Mouse (Mus musculus) forebrain, embryonic 12.5 days (tissue): ENCODE measurements around the gene Lrrc59. TPM values are rescaled to one million over a fixed set of nuclear protein-coding genes. Genes with fewer than 3 reads are reported as not detected.
"Not testable (repeated sequence)": the region's sequence is repeated elsewhere in the genome, so short reads cannot be mapped to it uniquely, and the experiment has no call there.

Source experiments
- ATAC-seq: fragments of 200-750 bp; cut with Nextera tagmentation; 2 replicates; pipeline ENCODE4 v1.8.0; 2017; ENCODE audit warnings: moderate TSS enrichment; ENCODE audit not compliant: low FRiP score
- H3K27ac ChIP-seq: fragments of 300-500 bp; sonication (generic); 2 replicates; pipeline ENCODE4 v1.5.1; 2016; ENCODE audit warnings: mild to moderate bottlenecking
- H3K27me3 ChIP-seq: fragments of 300-500 bp; sonication (generic); 2 replicates; pipeline ENCODE4 v1.6.1; 2016; ENCODE audit warnings: mild to moderate bottlenecking
- H3K36me3 ChIP-seq: fragments of 300-500 bp; sonication (generic); replicated peaks from 2 replicates; pipeline ENCODE4 v1.6.1; 2016; ENCODE audit warnings: mild to moderate bottlenecking
- H3K4me1 ChIP-seq: fragments of 300-500 bp; sonication (generic); 2 replicates; pipeline ENCODE4 v1.6.1; 2016
- H3K4me2 ChIP-seq: fragments of 300-500 bp; sonication (generic); 2 replicates; pipeline ENCODE4 v1.6.1; 2016; ENCODE audit warnings: mild to moderate bottlenecking, moderate library complexity
- H3K4me3 ChIP-seq: fragments of 300-500 bp; sonication (generic); replicated peaks from 2 replicates; pipeline ENCODE4 v1.5.1; 2016; ENCODE audit warnings: mild to moderate bottlenecking
- H3K9ac ChIP-seq: fragments of 300-500 bp; sonication (generic); 2 replicates; pipeline ENCODE4 v1.6.1; 2016; ENCODE audit warnings: mild to moderate bottlenecking
- H3K9me3 ChIP-seq: fragments of 300-500 bp; sonication (generic); 2 replicates; pipeline ENCODE4 v1.6.1; 2016
- WGBS: fragments of 180-500 bp; shearing (Covaris S2); methylation state at CpG from one replicate; pipeline ENCODE4 v1.1.7; 2016; 5-methylcytosine and 5-hydroxymethylcytosine counted together
- polyA plus RNA-seq: library from polyadenylated mRNA; unstranded; fragments of >200 nt; fragmentation: Nextera tagmentation; extraction: Ambion mirVana; gene quantifications from 2 replicates; pipeline ENCODE4 v1.2.1, GENCODE M21; 2016

Lrrc59 gene
- polyA plus RNA-seq, 1 experiment from 2014 or later: 218 TPM

DNA sequence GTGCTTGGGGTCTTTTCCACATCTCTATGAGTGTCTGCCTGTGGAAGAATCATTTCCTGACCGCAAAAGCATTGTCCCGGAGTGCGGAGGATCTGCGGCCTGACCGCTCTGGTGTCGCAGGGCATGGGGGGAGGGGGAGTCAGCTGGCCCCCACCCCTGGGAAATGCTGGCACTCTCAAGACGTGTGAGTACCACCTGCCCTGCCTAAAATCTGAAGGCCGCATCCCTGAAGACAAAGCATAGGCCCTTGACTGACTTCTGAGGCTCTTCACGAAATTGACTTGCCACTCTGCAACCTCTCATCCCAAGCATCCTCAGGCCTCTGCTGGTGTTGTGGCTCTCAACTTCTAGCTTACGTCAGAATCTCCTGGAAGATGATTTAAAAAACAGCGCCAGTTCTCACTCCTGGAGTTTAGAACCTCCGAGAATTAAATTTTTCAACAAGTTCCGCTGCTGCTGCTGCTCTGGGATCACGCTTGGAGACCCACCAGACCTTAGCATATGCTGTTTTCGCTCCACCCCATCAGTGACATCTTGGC, 48.1 kb downstream of the Lrrc59 start:
- H3K27ac ChIP-seq: peak overlapping the region; percentile 87; the same call in 1 of the 2 replicates
- H3K9me3 ChIP-seq: no peaks in the 10 kb centered on the region
- ATAC-seq: no peak
- no peaks in the 10 kb centered on the region for H3K27me3 ChIP-seq
- H3K4me3 ChIP-seq: peak overlapping the region; percentile 83
- peaks cover 25% of the 10 kb centered on the region for H3K4me1 ChIP-seq
- no peaks in the 10 kb centered on the region for H3K36me3 ChIP-seq
- WGBS: 30% methylated on average over 15 of the region's 15 CpGs
- peak overlapping the region; percentile 77 for H3K4me2 ChIP-seq
- H3K9ac ChIP-seq: peak overlapping the region; percentile 91

DNA sequence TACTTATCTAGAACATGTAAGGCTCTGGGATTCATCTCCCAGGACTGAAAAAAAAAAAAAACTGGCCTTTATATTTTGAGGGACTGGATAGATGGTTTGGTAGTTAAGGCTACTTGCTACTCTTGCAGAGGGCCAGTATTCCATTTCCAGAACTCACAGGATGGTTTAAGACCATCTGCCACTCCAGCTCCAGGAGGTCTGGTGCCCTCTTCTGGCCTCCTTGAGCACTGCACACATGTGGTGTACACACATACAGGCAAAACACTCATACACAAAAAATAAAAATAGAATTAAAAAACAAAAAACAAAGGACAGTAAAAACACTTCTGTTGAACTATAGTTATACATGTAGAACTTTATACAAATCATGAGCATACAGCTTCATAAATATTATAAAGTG, 51.1 kb downstream of the Lrrc59 start:
- no peak for ATAC-seq
- Histone ChIP-seq H3K4me2 (no peak overlapping the region), H3K36me3 (no peaks in the 10 kb centered on the region), H3K27me3 (no peaks in the 10 kb centered on the region), H3K9ac (no peak overlapping the region), H3K9me3 (no peaks in the 10 kb centered on the region), H3K4me1 (peaks cover 17% of the 10 kb centered on the region), H3K27ac (no peak overlapping the region), H3K4me3 (no peak overlapping the region)

DNA sequence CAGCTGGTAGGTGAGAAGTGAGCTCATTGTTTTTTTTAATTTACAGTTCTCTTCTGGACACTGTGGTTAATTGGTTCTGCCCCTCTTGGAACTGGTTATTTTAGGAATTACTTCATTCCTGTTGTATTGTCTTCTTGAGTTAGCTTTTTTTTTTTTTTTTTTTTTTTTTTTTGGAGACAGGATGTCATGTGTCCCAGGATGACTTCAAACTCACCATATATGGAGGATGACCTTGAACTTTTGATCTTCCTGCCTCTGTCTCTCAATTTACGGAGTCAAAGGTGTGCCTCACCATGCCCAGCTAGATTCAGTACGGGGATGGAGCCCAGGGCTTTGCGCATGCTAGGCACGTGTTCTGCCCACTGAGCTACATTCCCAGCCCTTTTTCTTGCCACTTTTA, 52.1 kb downstream of the Lrrc59 start:
- no peak overlapping the region for H3K9ac ChIP-seq
- no peaks in the 10 kb centered on the region for H3K27me3 ChIP-seq
- H3K27ac ChIP-seq: no peak overlapping the region
- no peak for ATAC-seq
- peaks cover 7% of the 10 kb centered on the region for H3K4me1 ChIP-seq
- H3K9me3 ChIP-seq: no peaks in the 10 kb centered on the region
- no peak overlapping the region for H3K4me2 ChIP-seq
- 86% methylated on average over 4 of the region's 4 CpGs for WGBS
- H3K4me3 ChIP-seq: no peak overlapping the region
- H3K36me3 ChIP-seq: no peaks in the 10 kb centered on the region

DNA sequence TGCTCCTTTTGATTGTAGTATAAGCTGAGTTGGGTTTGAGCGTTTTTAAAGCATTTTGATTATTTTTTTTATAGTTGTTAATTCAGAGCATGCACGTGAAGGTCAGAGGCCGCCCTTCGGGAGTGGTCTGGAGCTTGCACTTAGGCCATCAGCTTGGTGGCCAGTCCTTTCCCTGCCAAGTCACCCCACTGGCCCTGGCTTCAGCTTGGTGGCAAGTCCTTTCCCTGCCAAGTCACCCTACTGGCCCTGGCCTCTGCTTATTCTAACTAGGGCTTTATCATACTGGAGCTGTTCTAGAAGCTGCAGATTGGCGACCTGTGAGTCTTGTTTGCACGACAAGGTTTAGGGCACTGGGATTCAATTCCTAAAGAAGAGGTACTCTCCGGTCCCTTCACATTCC, 52.9 kb downstream of the Lrrc59 start:
- H3K4me2 ChIP-seq: no peak overlapping the region
- peaks cover 7% of the 10 kb centered on the region for H3K4me1 ChIP-seq
- ATAC-seq: no peak
- H3K9me3 ChIP-seq: no peaks in the 10 kb centered on the region
- no peaks in the 10 kb centered on the region for H3K27me3 ChIP-seq
- no peaks in the 10 kb centered on the region for H3K36me3 ChIP-seq
- no peak overlapping the region for H3K27ac ChIP-seq
- H3K9ac ChIP-seq: no peak overlapping the region
- no peak overlapping the region for H3K4me3 ChIP-seq
- 79% methylated on average over 7 of the region's 7 CpGs for WGBS

DNA sequence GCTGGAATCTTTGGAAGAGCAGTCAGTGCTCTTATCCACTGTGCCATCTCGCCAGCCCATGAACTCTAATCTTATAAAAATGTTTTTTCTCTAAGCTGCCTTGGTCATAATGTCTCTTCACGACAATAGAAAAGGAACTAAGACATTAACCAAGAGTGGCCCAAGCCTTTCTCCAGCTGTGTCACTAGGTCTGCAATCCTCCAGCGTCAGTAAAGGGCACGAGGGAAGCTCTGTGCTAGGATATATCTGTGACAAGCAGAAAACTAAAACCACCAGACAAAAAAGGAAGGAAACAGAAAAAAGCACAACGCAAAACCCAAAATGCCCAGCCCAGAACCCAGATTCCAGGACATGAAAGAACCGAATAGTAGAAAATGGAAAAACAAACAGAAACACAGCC, 57.6 kb downstream of the Lrrc59 start:
- ATAC-seq: no peak
- WGBS: 88% methylated on average over 6 of the region's 6 CpGs
- Histone ChIP-seq H3K9ac (no peak overlapping the region), H3K36me3 (no peaks in the 10 kb centered on the region), H3K27me3 (no peaks in the 10 kb centered on the region), H3K4me3 (no peak overlapping the region), H3K4me2 (no peak overlapping the region), H3K4me1 (no peaks in the 10 kb centered on the region), H3K27ac (no peak overlapping the region), H3K9me3 (no peaks in the 10 kb centered on the region)

DNA sequence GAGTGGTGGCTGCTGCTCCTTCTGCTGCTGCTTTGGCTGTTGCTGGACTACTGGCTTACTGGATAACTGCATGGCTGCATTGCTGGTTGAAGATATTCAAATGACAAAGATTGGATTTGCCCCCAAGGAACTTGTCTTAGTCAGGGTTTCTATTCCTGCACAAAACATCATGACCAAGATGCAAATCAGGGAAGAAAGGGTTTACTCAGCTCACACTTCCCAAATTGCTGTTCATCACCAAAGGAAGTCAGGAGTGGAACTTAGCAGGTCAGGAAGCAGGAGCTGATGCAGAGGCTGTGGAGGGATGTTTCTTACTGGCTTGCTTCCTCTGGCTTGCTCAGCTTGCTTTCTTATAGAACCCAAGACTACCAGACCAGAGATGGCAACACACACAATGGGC, 62.9 kb downstream of the Lrrc59 start:
- not testable (repeated sequence) for H3K9ac ChIP-seq, H3K4me3 ChIP-seq, H3K27ac ChIP-seq, H3K4me1 ChIP-seq, H3K4me2 ChIP-seq, H3K9me3 ChIP-seq, H3K36me3 ChIP-seq, H3K27me3 ChIP-seq, ATAC-seq

Other genes starting within 250 kb of the Lrrc59 start
- 0.41 and 0.49 TPM in 2 replicates for gene Abcc3, start 236.8 kb upstream of the Lrrc59 start, polyA plus RNA-seq
- 9.6 and 12.1 TPM in 2 replicates for gene Cacna1g, start 155.6 kb upstream of the Lrrc59 start, polyA plus RNA-seq
- 0.19 and 0.26 TPM in 2 replicates for gene Spata20, start 143.6 kb upstream of the Lrrc59 start, polyA plus RNA-seq
- gene Epn3, start 129.8 kb upstream of the Lrrc59 start, polyA plus RNA-seq: 0.52 and 0.97 TPM in 2 replicates
- gene Mycbpap, start 108.0 kb upstream of the Lrrc59 start, polyA plus RNA-seq: 3.7 and 3.8 TPM in 2 replicates
- gene Rsad1, start 80.5 kb upstream of the Lrrc59 start, polyA plus RNA-seq: 2.8 and 3.0 TPM in 2 replicates
- gene Chad, start 64.7 kb upstream of the Lrrc59 start, polyA plus RNA-seq: 0.69 TPM in 1 of 2 replicates, not detected in the other
- 3.5 and 4.0 TPM in 2 replicates for gene Acsf2, start 27.9 kb upstream of the Lrrc59 start, polyA plus RNA-seq
- gene Mrpl27, start 24.0 kb downstream of the Lrrc59 start, polyA plus RNA-seq: 125 and 136 TPM in 2 replicates
- gene Eme1, start 24.2 kb downstream of the Lrrc59 start, polyA plus RNA-seq: 40.5 and 43.6 TPM in 2 replicates
- 13.6 and 17.4 TPM in 2 replicates for gene Xylt2, start 47.7 kb downstream of the Lrrc59 start, polyA plus RNA-seq
- gene Gm11541, start 74.7 kb downstream of the Lrrc59 start, polyA plus RNA-seq: not detected in 2 replicates
- 0.27 TPM in 1 of 2 replicates, not detected in the other for gene Cdc34b, start 112.0 kb downstream of the Lrrc59 start, polyA plus RNA-seq
- not detected in 2 replicates for gene Tmem92, start 152.9 kb downstream of the Lrrc59 start, polyA plus RNA-seq